Mouse (Mus musculus) cerebellum, adult 9-11 months (tissue): Measurements from ENCODE around the gene Casq2.

Experiments
- DNase-seq: peaks from one replicate; pipeline ENCODE4 v3.0.0; 2022

Casq2 gene

GRCm38 (mm10) chr3:102166287-102166620 is 80.0 kb downstream of the Casq2 start:
- no peak for DNase-seq

- no peak for DNase-seq
These were observed 80.6 kb downstream of the Casq2 start for GRCm38 (mm10) chr3:102166794-102167193.

GRCm38 (mm10) chr3:102167555-102168210 is 81.5 kb downstream of the Casq2 start:
- no peak for DNase-seq

GRCm38 (mm10) chr3:102169197-102169905 is 83.1 kb downstream of the Casq2 start:
- peak; percentile 85 for DNase-seq

GRCm38 (mm10) chr3:102174118-102174865 is 88.1 kb downstream of the Casq2 start:
- no peak for DNase-seq

- no peak for DNase-seq
These were observed 89.5 kb downstream of the Casq2 start for GRCm38 (mm10) chr3:102175701-102176100.

- DNase-seq = no peak
These were observed 89.9 kb downstream of the Casq2 start for GRCm38 (mm10) chr3:102176116-102176515.

GRCm38 (mm10) chr3:102177837-102178615 is 91.8 kb downstream of the Casq2 start:
- no peak for DNase-seq

GRCm38 (mm10) chr3:102179869-102180268 is 93.7 kb downstream of the Casq2 start:
- no peak for DNase-seq

GRCm38 (mm10) chr3:102180746-102181145 is 94.5 kb downstream of the Casq2 start:
- no peak for DNase-seq

GRCm38 (mm10) chr3:102181191-102181590 is 95.0 kb downstream of the Casq2 start:
- DNase-seq = no peak

- DNase-seq = no peak
These were observed 96.4 kb downstream of the Casq2 start for GRCm38 (mm10) chr3:102182601-102183000.

GRCm38 (mm10) chr3:102184721-102185120 is 98.5 kb downstream of the Casq2 start:
- no peak for DNase-seq

GRCm38 (mm10) chr3:102187401-102187800 is 101.2 kb downstream of the Casq2 start:
- no peak for DNase-seq

- DNase-seq = no peak
These were observed 102.8 kb downstream of the Casq2 start for GRCm38 (mm10) chr3:102188972-102189371.

- DNase-seq = no peak
These were observed 103.8 kb downstream of the Casq2 start for GRCm38 (mm10) chr3:102190015-102190414.

- DNase-seq = no peak
These were observed 104.4 kb downstream of the Casq2 start for GRCm38 (mm10) chr3:102190642-102191041.

GRCm38 (mm10) chr3:102191575-102191974 is 105.4 kb downstream of the Casq2 start:
- no peak for DNase-seq

GRCm38 (mm10) chr3:102192621-102193020 is 106.4 kb downstream of the Casq2 start:
- DNase-seq = no peak

GRCm38 (mm10) chr3:102193488-102194290 is 107.5 kb downstream of the Casq2 start:
- DNase-seq = no peak

- no peak for DNase-seq
These were observed 108.3 kb downstream of the Casq2 start for GRCm38 (mm10) chr3:102194291-102195051.
